Mouse (Mus musculus) stomach, embryonic 14.5 days (tissue): ENCODE measurements around the gene Npas2. TPM values are rescaled to one million over a fixed set of nuclear protein-coding genes. Genes with fewer than 3 reads are reported as not detected.

ENCODE experiments used
- ATAC-seq: fragments of 200-750 bp; cut with Nextera tagmentation; 2 replicates; pipeline ENCODE4 v1.8.0; 2017; ENCODE audit warnings: low read depth, moderate TSS enrichment; ENCODE audit not compliant: insufficient number of reproducible peaks, insufficient read depth, low FRiP score
- H3K27ac ChIP-seq: fragments of 300-500 bp; sonication (generic); 2 replicates; pipeline ENCODE4 v1.5.1; 2014; ENCODE audit warnings: mild to moderate bottlenecking, low read length, moderate library complexity, mixed read lengths
- H3K27me3 ChIP-seq: fragments of 300-500 bp; sonication (generic); 2 replicates; pipeline ENCODE4 v1.6.1; 2014; ENCODE audit warnings: low read length, control low read depth, mixed read lengths; ENCODE audit not compliant: control insufficient read depth, insufficient read depth
- H3K36me3 ChIP-seq: fragments of 300-500 bp; sonication (generic); 2 replicates; pipeline ENCODE4 v1.6.1; 2014; ENCODE audit warnings: mild to moderate bottlenecking, control low read depth, low read length, moderate library complexity, mixed read lengths; ENCODE audit not compliant: control insufficient read depth, insufficient read depth
- H3K4me1 ChIP-seq: fragments of 300-500 bp; sonication (generic); 2 replicates; pipeline ENCODE4 v1.6.1; 2014; ENCODE audit warnings: low read length, control low read depth, mixed read lengths; ENCODE audit not compliant: control insufficient read depth, insufficient read depth
- H3K4me2 ChIP-seq: fragments of 300-500 bp; sonication (generic); replicated peaks from 2 replicates; pipeline ENCODE4 v1.6.1; 2014; ENCODE audit warnings: low read depth, low read length, control low read depth
- H3K4me3 ChIP-seq: fragments of 300-500 bp; sonication (generic); 2 replicates; pipeline ENCODE4 v1.5.1; 2014; ENCODE audit warnings: low read depth, low read length, control low read depth
- H3K9ac ChIP-seq: fragments of 300-500 bp; sonication (generic); replicated peaks from 2 replicates; pipeline ENCODE4 v1.6.1; 2014; ENCODE audit warnings: low read depth, mild to moderate bottlenecking, control low read depth, low read length, moderate library complexity, mixed read lengths
- H3K9me3 ChIP-seq: fragments of 300-500 bp; sonication (generic); 2 replicates; pipeline ENCODE4 v1.6.1; 2016; ENCODE audit warnings: low read depth, low read length, control low read depth; ENCODE audit not compliant: control insufficient read depth
- WGBS: fragments of 180-500 bp; shearing (Covaris S2); extraction: QIAGEN DNeasy Blood & Tissue Kit; methylation state at CpG from one replicate; pipeline ENCODE4 v1.1.7; 2014; 5-methylcytosine and 5-hydroxymethylcytosine counted together
- polyA plus RNA-seq: library from polyadenylated mRNA; unstranded; fragments of >200 nt; fragmentation: Nextera tagmentation; extraction: Ambion mirVana; gene quantifications from 2 replicates; pipeline ENCODE4 v1.2.1, GENCODE M21; 2014

Npas2 gene
- polyA plus RNA-seq, 1 experiment from 2014 or later: 0.81 TPM

GRCm38 (mm10) chr1:39181901-39182300, 11.6 kb upstream of the Npas2 start:
- no peak for ATAC-seq
- Histone ChIP-seq H3K9ac (no peak overlapping the region), H3K4me1 (no peaks in the 10 kb centered on the region), H3K9me3 (no peaks in the 10 kb centered on the region), H3K27ac (no peak overlapping the region), H3K4me3 (no peak overlapping the region), H3K4me2 (no peak overlapping the region), H3K36me3 (no peaks in the 10 kb centered on the region), H3K27me3 (no peaks in the 10 kb centered on the region)
- 80% methylated on average over 4 of the region's 4 CpGs for WGBS

- 74% methylated on average over 5 of the region's 5 CpGs for WGBS
- no peak overlapping the region for H3K9ac ChIP-seq
- H3K27ac ChIP-seq: no peak overlapping the region
- no peak overlapping the region for H3K4me3 ChIP-seq
- H3K9me3 ChIP-seq: no peaks in the 10 kb centered on the region
- H3K36me3 ChIP-seq: no peaks in the 10 kb centered on the region
- no peak for ATAC-seq
- no peaks in the 10 kb centered on the region for H3K27me3 ChIP-seq
- no peak overlapping the region for H3K4me2 ChIP-seq
- H3K4me1 ChIP-seq: no peaks in the 10 kb centered on the region
These were observed 7.7 kb upstream of the Npas2 start for GRCm38 (mm10) chr1:39185833-39186232.

- H3K27ac ChIP-seq: peak overlapping the region; percentile 48; the same call in 1 of the 2 replicates
These were observed 6.7 kb upstream of the Npas2 start for GRCm38 (mm10) chr1:39186711-39187437.

GRCm38 (mm10) chr1:39191122-39191521, 2.4 kb upstream of the Npas2 start:
- H3K9me3 ChIP-seq: no peaks in the 10 kb centered on the region
- H3K4me2 ChIP-seq: no peak overlapping the region
- ATAC-seq: no peak
- H3K27me3 ChIP-seq: 0 out of 2 replicates have a peak, but pooled peaks cover 12% of the 10 kb centered on the region
- H3K27ac ChIP-seq: no peak overlapping the region
- 59% methylated on average over 5 of the region's 5 CpGs for WGBS
- no peak overlapping the region for H3K4me3 ChIP-seq
- H3K4me1 ChIP-seq: peaks cover 17% of the 10 kb centered on the region; the same call in 1 of the 2 replicates
- no peak overlapping the region for H3K9ac ChIP-seq
- no peaks in the 10 kb centered on the region for H3K36me3 ChIP-seq

More at GRCm38 (mm10) chr1:39186711-39187437, 6.7 kb upstream of the Npas2 start:
- no peaks in the 10 kb centered on the region for H3K4me1 ChIP-seq
- no peaks in the 10 kb centered on the region for H3K36me3 ChIP-seq
- peak; percentile 84 for ATAC-seq
- no peak overlapping the region for H3K4me2 ChIP-seq
- H3K9me3 ChIP-seq: no peaks in the 10 kb centered on the region
- WGBS: 41% methylated on average over 6 of the region's 6 CpGs
- no peak overlapping the region for H3K4me3 ChIP-seq
- no peak overlapping the region for H3K9ac ChIP-seq
- H3K27me3 ChIP-seq: no peaks in the 10 kb centered on the region

- ATAC-seq: 0 out of 2 replicates have a peak, but pooled peaks have one; percentile 33
- H3K27me3 ChIP-seq: 0 out of 2 replicates have a peak, but pooled peaks cover 12% of the 10 kb centered on the region
- H3K9ac ChIP-seq: no peak overlapping the region
- peaks cover 17% of the 10 kb centered on the region; the same call in 1 of the 2 replicates for H3K4me1 ChIP-seq
- peak overlapping the region; percentile 40 for H3K4me3 ChIP-seq
- peak overlapping the region; percentile 73 for H3K4me2 ChIP-seq
- H3K27ac ChIP-seq: 0 out of 2 replicates have a peak overlapping the region, but pooled peaks have one; percentile 7
- no peaks in the 10 kb centered on the region for H3K36me3 ChIP-seq
- no peaks in the 10 kb centered on the region for H3K9me3 ChIP-seq
- WGBS: 2% methylated on average over 27 of the region's 28 CpGs
These were observed 1.0 kb upstream of the Npas2 start for GRCm38 (mm10) chr1:39192460-39192996.

- Histone ChIP-seq H3K27ac (no peak overlapping the region), H3K36me3 (no peaks in the 10 kb centered on the region), H3K9me3 (no peaks in the 10 kb centered on the region), H3K4me1 (peaks cover 17% of the 10 kb centered on the region; the same call in 1 of the 2 replicates), H3K27me3 (0 out of 2 replicates have a peak, but pooled peaks cover 12% of the 10 kb centered on the region), H3K9ac (peak overlapping the region; percentile 40), H3K4me2 (peak overlapping the region; percentile 73), H3K4me3 (peak overlapping the region; percentile 40)
- ATAC-seq: peak; percentile 73
- WGBS: 1% methylated on average over 59 of the region's 76 CpGs
These were observed 538 bp downstream of the Npas2 start for GRCm38 (mm10) chr1:39193862-39194675.

- Histone ChIP-seq H3K9me3 (no peaks in the 10 kb centered on the region), H3K27ac (no peak overlapping the region), H3K27me3 (0 out of 2 replicates have a peak, but pooled peaks cover 12% of the 10 kb centered on the region), H3K4me2 (peak overlapping the region; percentile 73), H3K9ac (no peak overlapping the region), H3K4me3 (peak overlapping the region; percentile 40), H3K4me1 (peaks cover 17% of the 10 kb centered on the region; the same call in 1 of the 2 replicates), H3K36me3 (no peaks in the 10 kb centered on the region)
- ATAC-seq: no peak
- 5% methylated on average over 11 of the region's 11 CpGs for WGBS
These were observed 1.4 kb downstream of the Npas2 start for GRCm38 (mm10) chr1:39194959-39195358.

- no peak overlapping the region for H3K4me3 ChIP-seq
- ATAC-seq: no peak
- no peaks in the 10 kb centered on the region for H3K9me3 ChIP-seq
- H3K36me3 ChIP-seq: no peaks in the 10 kb centered on the region
- WGBS: 40% methylated on average over 6 of the region's 6 CpGs
- no peak overlapping the region for H3K9ac ChIP-seq
- no peak overlapping the region for H3K4me2 ChIP-seq
- no peak overlapping the region for H3K27ac ChIP-seq
- 0 out of 2 replicates have a peak, but pooled peaks cover 12% of the 10 kb centered on the region for H3K27me3 ChIP-seq
- H3K4me1 ChIP-seq: peaks cover 17% of the 10 kb centered on the region; the same call in 1 of the 2 replicates
These were observed 2.6 kb downstream of the Npas2 start for GRCm38 (mm10) chr1:39196126-39196525.
